Mouse (Mus musculus): ENCODE results near the gene Dmwd. TPM values are rescaled to one million over a fixed set of nuclear protein-coding genes. Genes with fewer than 3 reads are reported as not detected.

Gene Dmwd
- polyA plus RNA-seq (2012; ENCODE audit: insufficient read depth, low replicate concordance): 13.4 and 30.3 TPM in 2 replicates

- Histone ChIP-seq H3K9me3 (peaks cover 22% of the 10 kb centered on the region), H3K27me3 (replicated peaks) (peaks cover 94% of the 10 kb centered on the region), H3K4me1 (peaks cover 61% of the 10 kb centered on the region), H3K4me3 (replicated peaks) (peak within 1 kb of the TSS; percentile 93), H3K36me3 (replicated peaks; ENCODE audit: low read length) (peaks cover 13% of the 10 kb centered on the region)
- no peak for TF ChIP-seq FLI1 (IDR thresholded peaks at IDR 0.05; ENCODE audit: low read length)
- no peak for TF ChIP-seq GATA1 (IDR thresholded peaks at IDR 0.05; ENCODE audit: borderline replicate concordance, low read length)
Observed at GRCm38 (mm10) chr7:19075723-19076585, at the start of gene Dmwd. Gene Dmwd (plus strand): TSS chr7:19076227.

DNA sequence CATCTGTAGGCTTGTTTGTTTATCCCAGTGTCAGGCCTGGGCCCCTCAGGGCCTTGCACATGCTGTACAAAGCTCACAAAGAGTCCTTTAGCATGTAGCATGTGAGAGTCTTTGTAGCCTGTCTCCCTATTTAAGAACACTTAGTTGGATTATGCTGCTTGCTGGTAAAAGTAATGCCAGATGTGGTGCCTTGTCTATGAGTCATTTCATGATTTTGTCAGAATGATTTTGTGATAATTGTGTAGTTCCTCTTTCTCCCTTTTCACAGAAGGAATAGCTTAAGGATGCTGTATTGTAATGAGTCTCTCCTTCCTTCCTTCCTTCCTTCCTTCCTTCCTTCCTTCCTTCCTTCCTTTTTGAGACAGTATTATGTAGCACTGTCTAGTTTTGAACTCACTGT is 48.0 kb upstream of the Dmwd start:
- Histone ChIP-seq H3K4me3 (replicated peaks) (no peak overlapping the region), H3K9me3 (no peaks in the 10 kb centered on the region), H3K4me1 (peaks cover 54% of the 10 kb centered on the region), H3K27me3 (replicated peaks) (peaks cover 5% of the 10 kb centered on the region), H3K36me3 (replicated peaks; ENCODE audit: low read length) (peaks cover 49% of the 10 kb centered on the region)
- TF ChIP-seq FLI1 (IDR thresholded peaks at IDR 0.05; ENCODE audit: low read length) (no peak), GATA1 (IDR thresholded peaks at IDR 0.05; ENCODE audit: borderline replicate concordance, low read length) (no peak)

GRCm38 (mm10) chr7:19029084-19029653 is 46.9 kb upstream of the Dmwd start:
- no peaks in the 10 kb centered on the region for H3K9me3 ChIP-seq
- TF ChIP-seq FLI1 (IDR thresholded peaks at IDR 0.05; ENCODE audit: low read length) (no peak), GATA1 (IDR thresholded peaks at IDR 0.05; ENCODE audit: borderline replicate concordance, low read length) (no peak)
- H3K27me3 ChIP-seq (replicated peaks): no peaks in the 10 kb centered on the region
- peak overlapping the region; percentile 62 for H3K4me3 ChIP-seq (replicated peaks)
- peaks cover 60% of the 10 kb centered on the region for H3K36me3 ChIP-seq (replicated peaks; ENCODE audit: low read length)
- H3K4me1 ChIP-seq: peaks cover 45% of the 10 kb centered on the region

- H3K36me3 ChIP-seq (replicated peaks; ENCODE audit: low read length): peaks cover 84% of the 10 kb centered on the region
- H3K4me1 ChIP-seq: peaks cover 25% of the 10 kb centered on the region
- no peaks in the 10 kb centered on the region for H3K9me3 ChIP-seq
- TF ChIP-seq GATA1 (IDR thresholded peaks at IDR 0.05; ENCODE audit: borderline replicate concordance, low read length) (no peak), FLI1 (IDR thresholded peaks at IDR 0.05; ENCODE audit: low read length) (no peak)
- H3K4me3 ChIP-seq (replicated peaks): no peak overlapping the region
- H3K27me3 ChIP-seq (replicated peaks): no peaks in the 10 kb centered on the region
Observed at GRCm38 (mm10) chr7:19031641-19032040, 44.4 kb upstream of the Dmwd start.

DNA sequence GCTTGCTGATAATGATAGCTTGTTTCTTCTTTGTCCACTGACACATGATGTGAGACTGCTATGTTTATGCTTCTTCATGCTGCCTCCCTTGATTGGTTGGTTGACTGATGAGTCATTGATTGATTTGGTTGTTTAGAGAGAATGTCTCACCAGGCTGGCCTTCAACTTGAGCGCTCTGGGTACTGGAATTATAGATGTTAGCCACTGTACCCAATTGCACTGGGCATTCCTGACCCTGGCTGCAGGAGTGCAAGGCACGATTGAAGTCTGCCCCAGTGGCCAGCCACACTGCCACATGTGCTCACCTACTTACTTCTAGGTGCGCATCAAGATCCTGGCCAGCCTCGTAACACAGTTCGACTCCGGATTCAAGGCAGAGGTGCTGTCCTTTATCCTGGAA is 31.4 kb upstream of the Dmwd start:
- Histone ChIP-seq H3K27me3 (replicated peaks) (no peaks in the 10 kb centered on the region), H3K4me1 (no peaks in the 10 kb centered on the region), H3K4me3 (replicated peaks) (no peak overlapping the region), H3K36me3 (replicated peaks; ENCODE audit: low read length) (peaks cover 100% of the 10 kb centered on the region), H3K9me3 (no peaks in the 10 kb centered on the region)
- TF ChIP-seq GATA1 (IDR thresholded peaks at IDR 0.05; ENCODE audit: borderline replicate concordance, low read length): no peak
- TF ChIP-seq FLI1 (IDR thresholded peaks at IDR 0.05; ENCODE audit: low read length): no peak

GRCm38 (mm10) chr7:19046286-19047069 is 29.5 kb upstream of the Dmwd start:
- TF ChIP-seq GATA1 (IDR thresholded peaks at IDR 0.05; ENCODE audit: borderline replicate concordance, low read length) (no peak), FLI1 (IDR thresholded peaks at IDR 0.05; ENCODE audit: low read length) (no peak)
- H3K4me3 ChIP-seq (replicated peaks): no peak overlapping the region
- peaks cover 100% of the 10 kb centered on the region for H3K36me3 ChIP-seq (replicated peaks; ENCODE audit: low read length)

GRCm38 (mm10) chr7:19048006-19048527 is 28.0 kb upstream of the Dmwd start:
- H3K4me1 ChIP-seq: no peaks in the 10 kb centered on the region
- TF ChIP-seq FLI1 (IDR thresholded peaks at IDR 0.05; ENCODE audit: low read length) (no peak), GATA1 (IDR thresholded peaks at IDR 0.05; ENCODE audit: borderline replicate concordance, low read length) (no peak)
- no peaks in the 10 kb centered on the region for H3K27me3 ChIP-seq (replicated peaks)
- H3K9me3 ChIP-seq: no peaks in the 10 kb centered on the region
- no peak overlapping the region for H3K4me3 ChIP-seq (replicated peaks)
- H3K36me3 ChIP-seq (replicated peaks; ENCODE audit: low read length): peaks cover 100% of the 10 kb centered on the region

More at GRCm38 (mm10) chr7:19046286-19047069, 29.5 kb upstream of the Dmwd start:
- no peaks in the 10 kb centered on the region for H3K4me1 ChIP-seq
- no peaks in the 10 kb centered on the region for H3K27me3 ChIP-seq (replicated peaks)
- no peaks in the 10 kb centered on the region for H3K9me3 ChIP-seq

DNA sequence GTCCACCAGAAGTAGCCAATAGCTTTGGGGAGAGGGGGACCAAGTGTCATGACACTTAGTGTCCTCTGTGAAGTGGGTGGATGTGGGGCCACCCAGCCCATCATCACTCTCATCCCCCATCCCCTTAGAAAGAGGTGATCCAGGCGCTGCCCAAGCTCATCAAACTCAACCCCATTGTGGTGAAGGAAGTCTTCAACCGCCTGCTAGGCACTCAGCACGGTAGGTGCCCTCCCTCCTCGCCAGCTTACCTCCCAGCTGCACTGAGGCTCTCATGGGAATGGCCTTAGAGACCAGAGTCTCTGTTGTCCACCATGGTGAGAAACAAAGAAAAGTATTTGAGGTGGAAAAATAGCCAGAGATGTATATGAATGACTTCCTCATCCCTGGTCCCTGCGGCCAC is 26.8 kb upstream of the Dmwd start:
- peaks cover 100% of the 10 kb centered on the region for H3K36me3 ChIP-seq (replicated peaks; ENCODE audit: low read length)
- no peaks in the 10 kb centered on the region for H3K27me3 ChIP-seq (replicated peaks)
- no peaks in the 10 kb centered on the region for H3K4me1 ChIP-seq
- H3K9me3 ChIP-seq: no peaks in the 10 kb centered on the region
- H3K4me3 ChIP-seq (replicated peaks): no peak overlapping the region
- TF ChIP-seq FLI1 (IDR thresholded peaks at IDR 0.05; ENCODE audit: low read length): no peak
- TF ChIP-seq GATA1 (IDR thresholded peaks at IDR 0.05; ENCODE audit: borderline replicate concordance, low read length): no peak

GRCm38 (mm10) chr7:19050172-19050571 is 25.9 kb upstream of the Dmwd start:
- no peaks in the 10 kb centered on the region for H3K4me1 ChIP-seq
- H3K36me3 ChIP-seq (replicated peaks; ENCODE audit: low read length): peaks cover 100% of the 10 kb centered on the region
- TF ChIP-seq FLI1 (IDR thresholded peaks at IDR 0.05; ENCODE audit: low read length): no peak
- TF ChIP-seq GATA1 (IDR thresholded peaks at IDR 0.05; ENCODE audit: borderline replicate concordance, low read length): no peak
- H3K27me3 ChIP-seq (replicated peaks): no peaks in the 10 kb centered on the region
- H3K9me3 ChIP-seq: no peaks in the 10 kb centered on the region
- H3K4me3 ChIP-seq (replicated peaks): no peak overlapping the region

Data from megakaryocyte, embryonic 14.5 days (primary cell).